Mouse (Mus musculus): ENCODE measurements around the gene Foxp1. TPM values are rescaled to one million over a fixed set of nuclear protein-coding genes. Genes with fewer than 3 reads are reported as not detected.

Gene Foxp1
- polyA plus RNA-seq, 1 experiment from 2014 or later, result 52.4 TPM

DNA sequence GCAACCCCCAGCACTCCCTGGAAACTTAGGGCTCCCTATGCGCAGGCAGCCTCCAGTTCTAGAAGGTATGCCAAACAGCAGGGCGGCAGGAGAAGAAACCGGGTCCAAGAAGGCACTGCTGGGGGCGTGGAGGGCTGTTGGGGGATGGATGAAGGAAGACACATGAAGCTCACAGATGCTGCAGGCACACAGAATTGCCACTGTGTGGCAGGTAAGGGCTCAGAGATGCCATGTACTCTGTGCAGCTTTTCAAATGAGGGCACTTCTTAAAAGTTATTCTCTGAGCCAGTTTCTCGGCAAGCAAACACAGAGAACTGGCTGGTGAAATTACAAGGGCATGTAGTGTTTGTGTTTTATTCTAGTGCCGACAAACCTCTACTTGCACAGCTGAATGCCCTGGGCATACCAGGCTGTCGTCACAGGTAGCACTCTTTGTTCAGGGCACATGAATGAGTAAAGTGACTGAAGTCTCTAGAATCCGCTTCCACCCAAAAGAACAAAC is 330.8 kb downstream of the Foxp1 start:
- Histone ChIP-seq H3K27me3 (ENCODE audit: control insufficient read depth, insufficient read depth, low read length) (no peaks in the 10 kb centered on the region), H3K36me3 (ENCODE audit: control insufficient read depth, insufficient read depth, low read length) (no peaks in the 10 kb centered on the region), H3K4me1 (ENCODE audit: control insufficient read depth, insufficient read depth, low read length) (peaks cover 11% of the 10 kb centered on the region; the same call in 1 of the 2 replicates), H3K4me3 (ENCODE audit: low read depth, low read length) (no peak overlapping the region), H3K9me3 (ENCODE audit: control insufficient read depth, low read length) (no peaks in the 10 kb centered on the region), H3K4me2 (ENCODE audit: low read depth, low read length) (0 out of 2 replicates have a peak overlapping the region, but pooled peaks have one; percentile 11), H3K27ac (ENCODE audit: low read depth, low read length) (0 out of 2 replicates have a peak overlapping the region, but pooled peaks have one; percentile 5), H3K9ac (replicated peaks; ENCODE audit: low read depth, low read length) (no peak overlapping the region)
- 55% methylated on average over 8 of the region's 8 CpGs for WGBS
- ATAC-seq (ENCODE audit: low read depth), result no peak; the same call in 1 of the 2 replicates

DNA sequence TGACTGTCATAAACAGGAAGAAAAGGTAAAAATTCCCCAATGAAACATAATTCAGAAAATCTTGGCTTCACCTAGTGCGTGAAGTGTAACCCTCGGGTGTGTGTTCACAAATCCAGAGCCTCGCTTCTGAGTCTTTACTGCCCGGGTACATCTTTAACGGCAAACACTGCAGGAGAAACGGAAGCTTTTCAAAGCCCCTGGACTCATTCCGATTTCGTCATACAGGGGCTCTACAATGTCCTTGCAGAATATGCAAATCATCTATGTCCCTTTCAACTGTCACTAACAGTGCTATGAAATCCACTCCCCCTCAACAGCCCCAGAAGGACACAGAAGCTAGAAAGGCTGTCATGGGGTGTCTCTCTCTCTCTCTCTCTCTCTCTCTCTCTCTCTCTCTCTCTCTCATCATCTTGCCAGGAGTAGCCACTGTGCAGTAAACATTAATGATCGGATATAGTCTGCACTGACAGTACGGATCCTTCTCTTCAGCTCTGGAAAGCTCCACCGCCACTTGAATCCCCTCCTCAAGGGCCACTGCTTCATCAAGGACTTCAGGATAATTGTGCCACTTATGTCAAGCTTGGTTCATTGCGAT is 331.4 kb downstream of the Foxp1 start:
- Histone ChIP-seq H3K4me2 (ENCODE audit: low read depth, low read length) (0 out of 2 replicates have a peak overlapping the region, but pooled peaks have one; percentile 11), H3K4me3 (ENCODE audit: low read depth, low read length) (no peak overlapping the region), H3K9ac (replicated peaks; ENCODE audit: low read depth, low read length) (no peak overlapping the region), H3K4me1 (ENCODE audit: control insufficient read depth, insufficient read depth, low read length) (peaks cover 11% of the 10 kb centered on the region; the same call in 1 of the 2 replicates), H3K27me3 (ENCODE audit: control insufficient read depth, insufficient read depth, low read length) (no peaks in the 10 kb centered on the region), H3K36me3 (ENCODE audit: control insufficient read depth, insufficient read depth, low read length) (no peaks in the 10 kb centered on the region), H3K27ac (ENCODE audit: low read depth, low read length) (0 out of 2 replicates have a peak overlapping the region, but pooled peaks have one; percentile 5), H3K9me3 (ENCODE audit: control insufficient read depth, low read length) (no peaks in the 10 kb centered on the region)
- ATAC-seq (ENCODE audit: low read depth), result no peak
- WGBS, result 37% methylated on average over 12 of the region's 12 CpGs

DNA sequence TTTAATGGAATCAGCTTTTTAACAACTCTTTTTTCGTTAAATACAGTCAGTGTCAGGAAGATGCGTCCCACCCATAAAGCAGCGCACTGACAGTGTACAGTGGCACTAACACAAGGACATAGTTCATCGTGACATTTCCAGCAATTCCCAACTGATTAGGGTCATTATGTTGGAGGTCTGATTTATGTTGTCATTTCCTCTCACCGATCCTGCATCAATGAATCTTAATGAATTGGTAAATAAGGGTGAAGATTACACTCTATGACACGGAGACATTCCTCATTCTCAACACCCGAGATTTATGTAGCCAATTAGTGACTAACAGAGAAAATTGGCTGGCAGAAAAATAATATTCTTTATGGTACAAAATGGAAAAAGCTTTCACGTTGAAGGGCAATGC is 332.6 kb downstream of the Foxp1 start:
- peak; percentile 78 for ATAC-seq (ENCODE audit: low read depth)
- WGBS, result 17% methylated on average over 8 of the region's 8 CpGs
- Histone ChIP-seq H3K4me1 (ENCODE audit: control insufficient read depth, insufficient read depth, low read length) (peaks cover 11% of the 10 kb centered on the region; the same call in 1 of the 2 replicates), H3K9me3 (ENCODE audit: control insufficient read depth, low read length) (no peaks in the 10 kb centered on the region), H3K4me2 (ENCODE audit: low read depth, low read length) (no peak overlapping the region), H3K36me3 (ENCODE audit: control insufficient read depth, insufficient read depth, low read length) (no peaks in the 10 kb centered on the region), H3K27me3 (ENCODE audit: control insufficient read depth, insufficient read depth, low read length) (no peaks in the 10 kb centered on the region), H3K9ac (replicated peaks; ENCODE audit: low read depth, low read length) (no peak overlapping the region), H3K4me3 (ENCODE audit: low read depth, low read length) (no peak overlapping the region), H3K27ac (ENCODE audit: low read depth, low read length) (no peak overlapping the region)

DNA sequence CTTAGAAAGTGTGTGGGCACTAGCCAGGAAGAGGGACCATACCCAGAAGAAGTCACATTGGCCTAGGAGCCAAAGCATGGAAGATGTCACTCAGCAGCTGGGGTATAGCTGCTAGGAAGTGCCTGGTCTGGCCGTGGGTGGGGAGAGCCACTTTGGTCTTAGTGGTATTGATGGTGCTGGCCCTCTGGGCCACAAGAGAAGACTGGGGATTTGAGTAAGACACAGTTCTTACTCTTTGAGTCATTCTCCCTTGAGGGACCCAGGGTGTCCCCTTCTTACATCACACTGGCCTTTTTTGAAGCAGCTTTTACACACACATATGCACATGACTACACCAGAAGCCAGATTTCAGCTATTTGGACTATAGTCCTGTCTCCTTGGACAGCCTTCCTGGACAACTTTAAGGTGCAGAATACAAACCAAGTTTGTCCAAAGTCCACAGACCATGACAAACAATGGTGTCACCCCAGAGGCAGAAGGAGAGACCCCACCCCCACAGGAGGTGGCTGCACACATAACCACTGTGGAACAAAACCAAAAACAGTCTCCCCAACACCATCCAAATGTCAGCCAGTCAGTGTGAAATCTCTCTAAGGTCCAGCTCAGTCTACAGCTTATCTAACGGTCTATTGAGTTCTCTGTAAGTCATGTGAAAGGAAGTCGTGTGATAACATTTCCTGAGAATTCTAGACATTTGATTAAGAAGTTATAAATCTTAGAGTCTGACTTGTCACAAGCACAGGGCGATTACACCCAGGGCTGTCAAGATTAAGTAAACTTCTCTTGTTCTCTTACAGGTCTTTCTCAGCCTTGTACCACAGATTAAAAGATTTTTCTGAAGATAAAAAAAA is 333.9 kb downstream of the Foxp1 start:
- WGBS, result 61% methylated on average over 4 of the region's 4 CpGs

DNA sequence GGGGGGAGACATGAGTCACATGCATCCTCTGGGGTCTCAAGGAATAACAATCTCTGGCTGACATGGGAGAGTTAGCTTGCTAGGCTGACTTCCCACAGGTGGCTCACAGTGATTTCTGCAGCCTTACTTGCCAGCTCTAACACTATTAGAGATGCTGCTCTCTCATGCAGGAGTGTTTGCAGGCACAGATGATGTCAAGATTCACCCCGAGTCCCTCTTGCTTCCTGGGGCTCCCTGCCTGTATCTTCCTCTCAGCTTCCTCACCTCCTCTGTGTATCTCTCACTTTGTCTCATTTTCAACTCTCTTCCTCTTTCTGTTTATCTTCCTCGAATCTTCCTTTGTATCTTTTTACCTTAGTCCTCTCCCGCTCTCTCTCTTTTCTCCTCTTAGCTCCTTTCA is 334.6 kb downstream of the Foxp1 start:
- H3K4me1 ChIP-seq (ENCODE audit: control insufficient read depth, insufficient read depth, low read length), result peaks cover 11% of the 10 kb centered on the region; the same call in 1 of the 2 replicates
- ATAC-seq (ENCODE audit: low read depth), result no peak
- no peak overlapping the region for H3K9ac ChIP-seq (replicated peaks; ENCODE audit: low read depth, low read length)
- WGBS, result 91% methylated on average over 3 of the region's 3 CpGs
- no peaks in the 10 kb centered on the region for H3K9me3 ChIP-seq (ENCODE audit: control insufficient read depth, low read length)
- H3K4me2 ChIP-seq (ENCODE audit: low read depth, low read length), result no peak overlapping the region
- no peak overlapping the region for H3K27ac ChIP-seq (ENCODE audit: low read depth, low read length)
- H3K4me3 ChIP-seq (ENCODE audit: low read depth, low read length), result no peak overlapping the region
- H3K36me3 ChIP-seq (ENCODE audit: control insufficient read depth, insufficient read depth, low read length), result no peaks in the 10 kb centered on the region
- H3K27me3 ChIP-seq (ENCODE audit: control insufficient read depth, insufficient read depth, low read length), result no peaks in the 10 kb centered on the region

More for the DNA sequence above, 333.9 kb downstream of the Foxp1 start:
- Histone ChIP-seq H3K4me1 (ENCODE audit: control insufficient read depth, insufficient read depth, low read length) (peaks cover 11% of the 10 kb centered on the region; the same call in 1 of the 2 replicates), H3K9me3 (ENCODE audit: control insufficient read depth, low read length) (no peaks in the 10 kb centered on the region), H3K27me3 (ENCODE audit: control insufficient read depth, insufficient read depth, low read length) (no peaks in the 10 kb centered on the region), H3K9ac (replicated peaks; ENCODE audit: low read depth, low read length) (no peak overlapping the region), H3K4me2 (ENCODE audit: low read depth, low read length) (no peak overlapping the region), H3K4me3 (ENCODE audit: low read depth, low read length) (no peak overlapping the region), H3K36me3 (ENCODE audit: control insufficient read depth, insufficient read depth, low read length) (no peaks in the 10 kb centered on the region), H3K27ac (ENCODE audit: low read depth, low read length) (no peak overlapping the region)
- ATAC-seq (ENCODE audit: low read depth), result no peak

DNA sequence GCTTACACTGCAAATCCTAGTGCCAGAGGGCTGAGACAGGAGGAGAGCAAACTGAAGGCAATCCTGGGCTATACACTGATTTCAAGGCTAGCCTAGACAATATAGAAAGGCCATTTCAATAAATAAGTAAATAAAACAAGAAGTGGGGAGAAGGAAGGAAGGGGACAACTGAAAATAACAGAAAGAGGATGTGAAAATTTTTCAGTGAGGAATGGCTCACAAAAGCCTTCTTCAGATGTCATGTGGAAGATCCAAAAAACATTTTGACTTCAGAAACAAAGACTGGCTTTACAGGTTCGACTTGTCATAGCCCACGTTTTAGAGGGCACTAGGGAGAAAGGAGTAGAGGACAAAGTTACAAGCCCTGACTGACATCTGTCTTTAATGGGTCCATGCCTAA is 335.1 kb downstream of the Foxp1 start:
- H3K36me3 ChIP-seq (ENCODE audit: control insufficient read depth, insufficient read depth, low read length), result no peaks in the 10 kb centered on the region
- H3K4me1 ChIP-seq (ENCODE audit: control insufficient read depth, insufficient read depth, low read length), result peaks cover 11% of the 10 kb centered on the region; the same call in 1 of the 2 replicates
- H3K9me3 ChIP-seq (ENCODE audit: control insufficient read depth, low read length), result no peaks in the 10 kb centered on the region
- H3K4me2 ChIP-seq (ENCODE audit: low read depth, low read length), result no peak overlapping the region
- no peak overlapping the region for H3K4me3 ChIP-seq (ENCODE audit: low read depth, low read length)
- H3K27me3 ChIP-seq (ENCODE audit: control insufficient read depth, insufficient read depth, low read length), result no peaks in the 10 kb centered on the region
- WGBS, result 68% methylated on average over 2 of the region's 2 CpGs
- no peak overlapping the region for H3K27ac ChIP-seq (ENCODE audit: low read depth, low read length)
- no peak for ATAC-seq (ENCODE audit: low read depth)
- no peak overlapping the region for H3K9ac ChIP-seq (replicated peaks; ENCODE audit: low read depth, low read length)

DNA sequence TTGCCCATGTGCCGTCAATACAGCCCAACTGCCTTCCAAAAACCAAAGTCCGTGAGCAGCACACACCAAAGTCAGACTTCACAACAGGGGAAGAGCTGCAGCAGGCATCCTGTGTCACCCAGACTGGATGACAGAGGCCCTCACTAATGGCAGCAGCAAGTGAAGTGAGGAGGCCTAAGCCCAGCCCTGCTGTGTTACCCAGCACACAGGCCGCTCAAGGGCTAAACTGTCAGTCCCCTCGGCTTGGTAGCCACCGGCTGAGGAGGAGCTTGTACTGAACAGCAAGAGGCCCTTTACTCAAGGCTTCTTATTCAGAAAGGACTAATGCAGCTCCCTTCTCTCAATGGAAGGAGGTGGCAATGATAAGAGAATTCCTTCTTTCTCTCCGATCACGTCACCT is 336.0 kb downstream of the Foxp1 start:
- H3K4me3 ChIP-seq (ENCODE audit: low read depth, low read length), result no peak overlapping the region
- no peak overlapping the region for H3K9ac ChIP-seq (replicated peaks; ENCODE audit: low read depth, low read length)
- no peak for ATAC-seq (ENCODE audit: low read depth)
- peaks cover 11% of the 10 kb centered on the region; the same call in 1 of the 2 replicates for H3K4me1 ChIP-seq (ENCODE audit: control insufficient read depth, insufficient read depth, low read length)
- no peak overlapping the region for H3K4me2 ChIP-seq (ENCODE audit: low read depth, low read length)
- no peak overlapping the region for H3K27ac ChIP-seq (ENCODE audit: low read depth, low read length)
- WGBS, result 54% methylated on average over 7 of the region's 7 CpGs
- H3K9me3 ChIP-seq (ENCODE audit: control insufficient read depth, low read length), result no peaks in the 10 kb centered on the region
- no peaks in the 10 kb centered on the region for H3K36me3 ChIP-seq (ENCODE audit: control insufficient read depth, insufficient read depth, low read length)
- no peaks in the 10 kb centered on the region for H3K27me3 ChIP-seq (ENCODE audit: control insufficient read depth, insufficient read depth, low read length)

DNA sequence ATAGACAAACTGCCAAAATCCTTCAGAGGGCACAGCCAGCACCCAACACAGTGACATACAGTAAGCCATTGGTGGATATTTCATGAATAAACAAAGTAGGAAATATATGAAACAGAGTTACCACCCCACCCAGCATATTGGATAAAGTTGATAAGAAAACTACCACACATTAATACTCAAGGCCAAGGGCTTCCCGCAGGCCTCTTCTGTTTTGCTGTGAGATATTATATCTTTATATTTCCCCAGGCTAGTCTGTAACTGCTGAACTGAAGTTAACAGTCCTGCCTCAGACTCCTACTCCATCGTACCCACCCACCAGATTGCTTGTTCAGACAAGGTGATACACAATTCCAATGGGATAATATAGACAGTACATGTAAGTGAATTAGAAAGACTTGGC is 336.7 kb downstream of the Foxp1 start:
- no peak overlapping the region for H3K4me3 ChIP-seq (ENCODE audit: low read depth, low read length)
- no peaks in the 10 kb centered on the region for H3K9me3 ChIP-seq (ENCODE audit: control insufficient read depth, low read length)
- peaks cover 7% of the 10 kb centered on the region; the same call in 1 of the 2 replicates for H3K4me1 ChIP-seq (ENCODE audit: control insufficient read depth, insufficient read depth, low read length)
- H3K27me3 ChIP-seq (ENCODE audit: control insufficient read depth, insufficient read depth, low read length), result no peaks in the 10 kb centered on the region
- no peak for ATAC-seq (ENCODE audit: low read depth)
- H3K4me2 ChIP-seq (ENCODE audit: low read depth, low read length), result no peak overlapping the region
- no peak overlapping the region for H3K27ac ChIP-seq (ENCODE audit: low read depth, low read length)
- no peaks in the 10 kb centered on the region for H3K36me3 ChIP-seq (ENCODE audit: control insufficient read depth, insufficient read depth, low read length)
- 84% methylated on average over 2 of the region's 2 CpGs for WGBS
- no peak overlapping the region for H3K9ac ChIP-seq (replicated peaks; ENCODE audit: low read depth, low read length)

DNA sequence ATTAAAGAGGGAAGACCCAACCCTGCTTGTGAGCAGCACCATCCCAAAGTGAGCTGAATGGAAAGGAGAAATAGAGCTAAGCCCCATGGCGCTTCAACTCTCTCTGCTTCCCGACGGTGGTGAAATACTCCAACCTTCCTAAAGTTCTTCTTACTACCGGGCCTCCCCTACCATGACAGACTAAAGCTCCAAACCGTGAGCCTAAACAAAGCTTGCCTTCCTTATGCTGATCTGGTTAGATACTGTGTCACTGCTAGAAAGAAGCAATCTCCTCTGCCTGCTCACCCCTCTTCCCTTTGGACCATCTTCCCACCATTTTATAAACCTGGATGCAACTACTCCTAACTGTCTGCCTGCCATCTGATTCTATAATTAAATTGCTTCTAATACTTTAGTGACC is 338.5 kb downstream of the Foxp1 start:
- Histone ChIP-seq H3K27me3 (ENCODE audit: control insufficient read depth, insufficient read depth, low read length) (no peaks in the 10 kb centered on the region), H3K4me2 (ENCODE audit: low read depth, low read length) (no peak overlapping the region), H3K36me3 (ENCODE audit: control insufficient read depth, insufficient read depth, low read length) (no peaks in the 10 kb centered on the region), H3K9ac (replicated peaks; ENCODE audit: low read depth, low read length) (no peak overlapping the region), H3K9me3 (ENCODE audit: control insufficient read depth, low read length) (no peaks in the 10 kb centered on the region), H3K4me3 (ENCODE audit: low read depth, low read length) (no peak overlapping the region), H3K4me1 (ENCODE audit: control insufficient read depth, insufficient read depth, low read length) (no peaks in the 10 kb centered on the region), H3K27ac (ENCODE audit: low read depth, low read length) (no peak overlapping the region)
- WGBS, result 96% methylated on average over 5 of the region's 5 CpGs
- ATAC-seq (ENCODE audit: low read depth), result no peak
